Mouse (Mus musculus) embryo, embryonic 10.5 days (tissue): ENCODE data around the gene Ilk.
"Not testable (repeated sequence)": the region's sequence is repeated elsewhere in the genome, so short reads cannot be mapped to it uniquely, and the experiment has no call there.

Experiments used
- DNase-seq: peaks from one replicate; pipeline ENCODE4 v3.0.0-alpha.2; 2015; ENCODE audit warnings: low spot score

The Ilk gene

DNA sequence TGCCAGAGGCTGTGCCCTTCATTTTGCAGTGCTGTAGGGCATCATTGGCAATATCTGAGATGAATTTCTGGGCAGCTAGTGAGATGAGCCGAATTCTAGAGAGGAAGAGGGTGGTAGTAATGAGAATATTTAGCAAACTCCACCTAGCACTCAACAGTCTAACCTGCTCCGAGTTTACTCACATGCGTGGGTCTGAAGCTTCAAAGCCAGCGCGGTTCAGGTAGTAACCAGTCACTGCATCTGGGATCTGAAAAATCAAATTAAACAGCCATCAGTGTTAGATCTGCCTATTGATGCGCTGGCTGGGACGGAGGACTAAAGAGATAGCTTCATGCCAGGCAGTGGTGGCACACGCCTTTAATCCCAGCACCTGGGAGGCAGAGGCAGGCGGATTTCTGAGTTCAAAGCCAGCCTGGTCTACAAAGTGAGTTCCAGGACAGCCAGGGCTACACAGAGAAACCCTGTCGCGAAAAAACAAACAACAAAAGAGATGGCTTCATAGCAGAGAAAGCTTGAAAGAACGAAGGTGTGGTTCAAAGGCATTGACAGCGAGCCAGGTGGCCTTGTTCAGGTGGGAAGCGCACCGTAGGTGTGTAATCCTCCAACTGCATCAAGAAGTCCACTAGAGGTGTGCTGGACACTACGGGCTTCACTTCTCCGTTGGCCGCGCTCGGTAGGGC is 7.0 kb downstream of the Ilk start:
- not testable (repeated sequence) for DNase-seq

DNA sequence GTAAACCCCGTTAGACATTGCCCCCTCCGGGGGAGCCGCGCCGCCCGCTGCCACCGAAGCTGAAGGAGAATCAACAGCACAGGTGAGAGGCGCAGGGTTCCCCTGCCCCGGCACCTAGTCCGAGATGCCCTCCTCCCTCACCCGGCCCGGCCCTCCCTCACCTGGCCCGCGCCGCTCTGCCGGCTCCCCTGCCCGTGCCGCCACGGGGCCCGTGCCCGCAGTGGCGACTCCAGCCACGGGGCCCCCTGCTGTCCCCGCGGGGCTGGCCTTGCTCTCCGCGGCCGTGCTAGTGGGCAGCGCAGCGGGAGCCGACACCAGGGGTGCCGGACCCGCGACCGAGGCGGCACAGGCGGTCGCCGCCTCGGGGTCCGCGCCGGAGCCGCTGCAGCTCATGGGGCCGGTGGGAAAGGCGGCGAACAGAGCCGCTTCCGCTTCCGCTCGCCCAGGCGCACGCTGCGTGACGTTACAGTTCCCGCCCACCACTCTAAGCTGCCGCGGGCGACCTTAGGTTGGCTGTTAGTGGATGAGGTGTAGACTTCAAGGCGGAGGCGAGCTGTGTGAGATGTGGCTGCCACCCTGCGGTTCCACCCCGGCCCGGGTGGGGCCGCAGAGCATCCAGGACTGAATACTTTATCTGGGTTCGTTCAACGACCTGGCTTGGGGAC is 7.7 kb downstream of the Ilk start, which contains the start of gene Taf10:
Gene Taf10, minus strand, starts transcription at position 436 of the 665 bp plus-strand sequence.
- DNase-seq: peak; percentile 95

DNA sequence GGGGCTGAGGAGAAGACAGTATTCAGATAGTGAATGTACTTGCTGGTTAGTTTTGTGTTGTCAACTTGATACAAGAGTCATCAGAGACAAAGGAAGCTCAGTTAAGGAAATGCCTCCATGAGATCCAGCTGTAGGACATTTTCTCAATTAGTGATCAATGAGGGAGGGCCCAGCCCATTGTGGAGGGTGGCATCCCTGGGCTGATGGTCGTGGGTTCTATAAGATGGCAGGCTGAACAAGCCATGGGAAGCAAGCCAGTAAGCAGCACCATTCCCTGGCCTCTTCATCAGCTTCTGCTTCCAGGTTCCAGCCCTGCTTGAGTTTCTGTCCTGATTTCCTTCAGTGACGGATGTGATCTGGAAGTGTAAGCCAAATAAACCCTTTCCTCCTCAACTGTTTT is 11.4 kb downstream of the Ilk start:
- no peak for DNase-seq

DNA sequence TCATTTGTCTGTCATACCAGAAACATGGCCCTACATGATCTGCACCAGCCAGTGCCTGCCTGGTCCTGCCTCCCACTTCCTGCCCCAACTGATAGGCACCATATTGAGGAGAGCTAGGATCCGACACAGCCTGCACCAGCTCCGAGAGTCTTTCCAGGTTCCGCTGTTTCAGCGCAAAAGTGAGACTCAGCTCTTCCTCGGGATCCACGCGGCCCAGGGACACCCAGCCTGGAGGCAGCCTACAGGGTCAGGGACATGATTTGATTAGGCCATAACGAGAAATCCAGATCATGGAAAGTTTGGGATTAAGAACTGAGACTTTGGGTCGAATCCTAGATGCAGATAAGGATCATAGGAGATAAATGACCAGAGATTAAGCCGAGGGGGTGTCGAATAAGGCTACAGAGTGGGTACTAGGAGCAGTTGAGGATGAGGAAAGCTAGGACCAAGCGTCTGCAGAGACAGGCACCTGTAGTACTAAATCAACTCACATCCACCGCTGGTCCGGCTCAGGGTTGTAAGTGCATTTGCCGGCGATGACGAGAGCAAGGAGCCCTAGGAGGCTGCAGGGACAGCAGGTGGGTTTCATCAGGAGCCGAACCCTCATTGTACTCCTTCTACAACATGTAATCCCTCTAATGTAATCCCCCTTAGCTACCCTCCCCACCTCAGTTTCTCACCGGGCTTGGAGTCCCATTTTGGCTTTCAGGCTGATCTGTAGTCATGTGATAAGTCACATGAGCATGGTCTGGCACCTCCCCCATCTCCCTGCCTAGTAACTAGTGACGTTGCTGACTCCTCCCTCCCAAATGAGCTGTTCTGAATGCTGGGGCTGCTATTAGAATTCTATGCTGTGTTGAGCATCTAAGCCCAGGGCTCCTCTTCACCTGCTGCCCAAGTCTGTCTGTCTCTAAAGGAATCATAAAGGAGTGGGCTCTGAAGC is 15.4 kb downstream of the Ilk start, which contains the start of gene Tpp1:
Gene Tpp1, minus strand, starts transcription at position 745 of the 943 bp plus-strand sequence.
- peak; percentile 97 for DNase-seq

DNA sequence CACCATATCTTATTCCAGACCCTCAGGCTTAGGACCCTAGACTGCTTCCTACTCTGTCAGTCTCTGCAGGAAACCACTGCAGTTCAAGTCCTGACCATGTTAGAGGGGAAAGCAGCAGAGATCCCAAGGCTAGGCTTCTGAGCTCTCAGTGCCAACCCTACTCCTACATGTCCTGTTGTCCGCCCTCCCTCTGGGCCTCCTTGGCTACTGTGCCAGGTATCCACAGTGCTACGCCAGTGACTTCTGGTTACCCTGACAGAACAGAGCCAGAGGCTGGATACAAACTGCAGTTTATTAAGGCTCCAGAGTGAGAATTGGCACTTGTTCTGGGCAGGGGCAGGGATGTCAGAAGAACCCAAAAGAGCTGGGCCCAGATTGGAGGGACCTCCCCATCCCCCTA is 16.3 kb downstream of the Ilk start:
- DNase-seq: no peak

DNA sequence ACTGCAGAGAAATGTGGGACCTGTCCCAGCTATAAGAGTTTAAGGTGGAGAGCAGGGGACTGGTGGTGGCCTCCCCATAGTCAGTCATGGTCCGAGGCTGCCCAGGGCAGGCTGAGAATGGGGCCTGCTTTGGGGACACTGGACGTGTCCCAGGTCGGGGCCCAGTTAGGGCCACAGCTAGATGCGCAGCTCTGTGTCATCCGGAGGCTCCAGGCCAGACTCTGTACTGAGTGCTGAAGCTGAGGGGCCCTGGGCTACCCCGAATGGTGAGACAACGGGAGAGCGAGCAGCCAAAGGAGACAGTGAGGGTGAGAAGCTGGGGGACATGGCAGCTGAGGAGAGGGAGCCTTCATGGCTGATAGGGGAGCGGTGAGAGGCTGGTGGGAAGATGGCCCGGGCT is 16.9 kb downstream of the Ilk start:
- DNase-seq: no peak

DNA sequence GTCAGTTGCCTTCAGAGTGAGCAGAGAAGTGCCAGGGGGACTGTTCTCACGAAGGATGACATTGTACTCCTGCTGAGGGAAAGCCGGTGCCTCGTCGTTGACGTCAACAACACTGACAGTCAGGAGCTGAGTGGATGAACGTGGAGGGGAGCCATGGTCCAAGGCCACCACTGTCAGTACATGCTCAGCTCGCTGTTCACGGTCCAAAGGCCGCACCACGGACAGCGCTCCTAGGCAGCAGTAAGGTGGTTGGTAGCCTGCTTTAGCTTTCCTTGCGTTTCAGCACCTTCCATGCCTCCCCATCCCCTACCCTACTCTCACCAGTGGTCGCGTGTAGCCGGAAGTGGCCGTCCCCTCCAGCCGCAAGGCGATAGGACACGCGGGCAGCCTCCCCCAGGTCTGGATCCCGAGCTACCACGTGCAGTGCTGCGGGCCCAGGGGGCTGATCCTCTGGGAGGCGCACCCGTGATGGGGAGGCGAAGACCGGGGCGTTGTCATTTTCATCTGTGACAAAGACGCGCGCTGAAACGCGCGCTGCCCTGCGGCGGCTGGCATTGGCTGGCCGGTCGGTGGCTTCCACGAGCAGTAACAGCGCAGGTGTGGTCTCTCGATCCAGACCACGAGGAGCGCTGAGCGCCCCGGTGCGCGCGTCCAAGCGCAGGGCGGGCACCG is 25.6 kb downstream of the Ilk start:
- DNase-seq: no peak

DNA sequence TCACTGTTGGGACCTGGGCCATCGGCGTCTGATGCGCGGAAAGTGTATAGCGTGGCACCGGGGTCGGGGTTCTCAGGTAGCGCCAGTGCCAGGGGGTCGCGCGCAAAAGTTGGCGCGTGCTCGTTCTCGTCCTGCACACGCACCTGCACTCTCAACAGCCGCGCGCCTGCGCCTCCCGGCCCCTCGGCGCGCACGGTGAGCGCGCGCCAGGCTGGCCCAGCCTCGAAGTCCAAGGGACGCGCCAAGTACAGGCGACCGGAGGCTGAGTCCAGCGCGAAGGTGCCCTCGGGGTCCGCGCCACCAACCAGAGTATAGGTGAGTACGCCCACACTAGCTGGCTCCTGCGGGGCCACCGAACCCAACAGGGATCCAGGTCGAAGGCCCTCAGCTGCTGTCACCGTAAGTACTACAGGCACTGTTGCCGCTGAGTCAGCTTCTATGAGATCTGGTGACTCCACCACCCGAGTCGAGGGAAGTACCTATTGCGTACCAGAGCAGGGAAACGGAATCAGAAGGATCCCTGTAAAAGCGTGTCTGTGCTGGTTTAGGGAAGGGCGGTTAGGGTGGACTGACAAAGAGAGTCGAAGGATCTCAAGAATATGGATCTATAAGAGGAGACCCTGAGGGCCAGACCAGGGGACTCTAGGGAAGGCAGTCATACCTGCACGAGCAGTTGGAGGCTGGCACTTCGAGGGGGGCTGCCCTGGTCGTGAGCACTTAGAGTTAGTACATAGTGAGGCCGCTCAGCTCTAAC is 26.3 kb downstream of the Ilk start:
- DNase-seq: no peak

DNA sequence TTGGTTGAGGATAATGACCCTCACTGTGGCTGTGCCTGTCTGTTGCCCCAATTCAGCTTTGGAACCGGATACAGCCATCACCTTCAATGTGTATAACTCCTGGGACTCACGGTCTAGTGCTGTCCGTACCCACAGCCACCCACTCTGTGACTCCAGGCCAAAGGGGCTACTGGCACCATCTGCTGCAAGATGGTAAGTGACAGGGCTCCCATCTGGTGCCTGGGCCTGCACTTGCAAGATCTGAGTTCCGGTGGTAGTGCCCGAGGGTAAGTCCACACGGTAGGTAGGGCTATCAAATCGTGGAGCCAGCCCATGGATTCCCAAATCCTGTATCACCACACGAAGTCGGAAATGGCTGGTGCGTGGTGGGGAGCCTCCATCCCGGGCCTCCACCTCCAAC is 27.9 kb downstream of the Ilk start:
- no peak for DNase-seq

DNA sequence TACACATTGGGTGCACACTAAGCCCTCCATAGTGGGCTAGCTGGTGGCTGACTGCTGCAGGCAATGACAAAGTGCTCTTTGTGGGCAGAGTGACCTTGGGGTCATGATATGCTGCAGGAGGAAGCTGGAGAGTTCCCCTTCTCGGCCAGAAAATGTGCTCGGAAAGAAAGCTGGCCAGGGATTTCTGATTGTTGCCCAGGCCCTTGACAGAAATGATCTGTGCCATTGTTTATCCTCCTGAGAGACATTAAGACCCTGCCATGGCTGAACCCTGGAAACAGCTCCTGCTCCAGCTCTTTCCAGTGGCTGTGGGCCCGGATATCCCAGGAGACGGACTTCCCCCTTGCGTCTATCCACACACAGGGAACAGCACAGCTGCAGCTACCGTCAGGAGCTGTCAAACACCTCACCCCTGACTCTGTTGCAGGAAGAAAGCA is 31.4 kb downstream of the Ilk start:
- peak; percentile 68 for DNase-seq

DNA sequence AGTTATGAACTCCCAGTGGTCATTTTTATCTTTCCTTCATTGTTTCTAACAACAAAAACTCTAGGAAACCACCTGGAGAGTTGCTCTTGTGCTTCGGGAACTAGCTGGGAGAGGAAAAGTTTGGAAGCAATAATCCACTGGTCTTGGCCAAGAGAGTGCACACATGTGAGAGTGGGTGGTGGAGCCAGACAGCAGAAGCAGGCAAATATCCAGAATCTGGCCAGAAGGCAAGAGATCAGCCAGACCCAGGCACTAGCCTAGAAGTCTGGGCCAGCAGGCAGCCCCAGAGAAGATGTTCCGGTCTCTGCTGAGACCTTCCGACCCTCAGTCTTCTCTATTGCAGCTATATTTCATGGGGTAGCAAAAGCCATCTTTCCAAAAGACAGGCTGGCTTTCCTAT is 33.6 kb downstream of the Ilk start:
- DNase-seq: no peak

DNA sequence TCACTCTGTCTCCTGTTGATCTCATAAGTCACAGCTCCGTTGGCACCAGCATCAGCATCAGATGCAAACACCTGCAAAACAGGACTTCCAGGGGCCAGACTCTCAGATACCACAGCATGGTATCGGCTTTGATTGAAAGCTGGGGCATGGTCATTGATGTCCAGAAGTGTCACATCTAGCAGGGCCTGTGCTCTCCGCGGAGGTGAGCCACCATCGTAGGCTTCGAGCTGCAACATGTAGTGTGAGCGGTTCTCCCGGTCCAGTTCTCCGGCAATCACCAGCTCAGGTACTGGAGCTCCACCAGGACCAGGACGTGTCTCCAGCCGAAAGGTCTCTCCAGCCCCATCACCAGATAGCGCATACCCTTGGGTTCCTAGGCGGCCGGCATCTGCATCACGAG is 35.9 kb downstream of the Ilk start:
- no peak for DNase-seq

DNA sequence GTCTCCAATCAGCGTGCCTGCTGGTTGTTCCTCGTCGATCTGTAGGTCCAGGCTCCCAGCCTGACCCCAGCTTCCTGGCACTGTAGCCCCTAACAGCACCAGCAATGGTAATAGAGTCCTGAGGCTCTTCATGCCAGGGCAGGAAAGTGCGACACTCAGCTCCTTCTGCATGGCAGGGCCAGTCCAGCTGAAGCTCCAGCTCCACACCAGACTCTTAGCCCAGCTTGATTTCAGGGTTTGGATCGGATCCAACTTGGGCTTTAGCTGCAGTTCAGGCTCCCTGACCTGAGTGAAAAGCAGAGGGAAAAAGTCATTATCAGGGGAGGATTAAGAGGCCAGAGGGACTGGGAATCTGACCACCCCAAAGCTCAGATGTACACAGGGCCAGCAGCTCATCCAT is 36.6 kb downstream of the Ilk start:
- no peak for DNase-seq

DNA sequence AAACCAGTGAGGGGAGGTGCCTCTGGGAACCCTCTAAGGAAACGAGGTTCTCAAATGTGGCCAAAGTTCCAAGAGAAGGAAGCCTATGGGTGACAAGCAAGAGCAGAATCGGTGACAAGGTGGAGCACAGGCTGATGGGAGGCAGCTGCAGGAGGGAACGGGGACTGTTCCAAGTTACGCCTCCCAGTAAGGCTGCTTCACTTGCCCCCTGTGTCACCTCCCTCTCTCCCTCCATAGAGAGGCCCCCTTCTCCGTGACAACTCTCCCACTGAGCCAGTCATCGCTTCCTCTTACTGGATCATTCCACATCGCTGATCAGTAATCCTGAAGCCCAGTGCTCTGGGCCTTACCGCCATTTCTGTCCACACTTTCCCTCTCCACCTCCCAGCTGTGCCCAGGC is 38.3 kb downstream of the Ilk start:
- no peak for DNase-seq

DNA sequence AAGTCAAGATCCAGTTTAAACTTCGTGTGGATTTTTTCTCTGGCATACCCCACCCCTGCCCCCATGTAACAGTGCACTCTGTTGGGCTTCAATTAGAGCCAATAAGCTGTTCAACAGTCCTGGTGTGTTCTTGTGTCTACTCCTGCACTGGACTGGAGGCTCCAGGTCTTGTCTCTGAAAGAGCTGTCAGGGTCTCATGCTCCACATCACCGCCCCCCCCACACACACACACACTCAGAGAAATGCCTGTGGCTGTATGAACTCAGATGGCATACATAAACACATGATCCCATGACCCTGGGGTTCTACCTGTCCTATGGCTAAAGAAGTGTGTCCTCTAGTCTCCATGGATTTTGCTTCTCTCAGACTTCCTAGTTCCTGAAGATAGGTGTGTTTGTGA is 39.6 kb downstream of the Ilk start:
- no peak for DNase-seq

DNA sequence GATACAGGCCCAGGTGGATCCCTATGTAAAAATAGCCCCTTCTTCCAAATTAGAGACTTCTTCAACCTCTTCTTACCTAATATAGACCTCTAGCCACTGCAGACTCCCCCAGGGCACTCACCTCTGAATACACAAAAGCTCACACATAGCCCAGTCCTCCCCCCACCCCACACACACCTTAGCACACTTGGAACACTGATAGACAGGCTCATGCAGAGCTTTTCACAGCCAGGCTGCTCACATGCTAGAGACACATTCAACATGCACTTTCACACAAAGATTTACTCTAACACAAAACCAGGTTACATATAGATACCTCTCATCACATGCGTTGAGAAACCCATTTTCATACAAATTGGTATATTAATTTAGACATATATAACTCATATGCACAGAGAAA is 40.9 kb downstream of the Ilk start:
- DNase-seq: no peak

DNA sequence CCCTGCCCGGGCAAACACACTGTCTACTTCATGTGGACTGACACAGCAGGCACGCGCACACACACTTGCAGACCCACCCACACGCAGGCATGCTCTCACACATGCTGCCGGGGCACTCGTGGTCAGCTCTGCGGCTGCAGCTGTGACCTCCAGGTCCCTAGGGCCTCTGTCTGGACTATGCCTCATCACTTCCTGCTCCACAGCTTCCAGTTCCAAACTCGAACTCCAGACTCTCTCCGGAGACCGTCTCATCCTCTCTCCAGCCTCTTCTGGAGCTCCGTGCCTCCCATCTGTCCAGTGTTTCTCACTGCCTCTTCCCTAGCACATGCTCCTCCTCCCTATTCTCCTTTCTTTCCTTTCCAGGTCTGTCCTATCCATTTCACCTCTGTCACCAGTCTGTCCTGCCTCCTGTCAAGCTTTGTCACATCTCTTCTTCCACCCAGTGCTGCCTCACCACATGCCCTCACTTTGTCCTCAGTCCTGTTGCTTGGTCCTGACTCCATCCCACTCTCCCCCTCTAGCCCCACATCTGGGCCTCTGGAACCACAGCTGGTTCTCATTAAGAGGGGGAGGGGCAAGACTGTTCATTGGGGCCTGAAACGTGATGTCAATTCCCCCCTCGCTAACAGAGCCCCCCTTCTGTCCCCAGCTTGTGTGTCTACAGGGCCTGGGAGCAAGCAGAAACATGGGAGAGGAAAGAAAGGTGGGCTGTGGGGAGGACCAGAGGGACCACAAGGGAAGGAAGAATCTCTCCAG is 41.6 kb downstream of the Ilk start:
- DNase-seq: peak; percentile 85

DNA sequence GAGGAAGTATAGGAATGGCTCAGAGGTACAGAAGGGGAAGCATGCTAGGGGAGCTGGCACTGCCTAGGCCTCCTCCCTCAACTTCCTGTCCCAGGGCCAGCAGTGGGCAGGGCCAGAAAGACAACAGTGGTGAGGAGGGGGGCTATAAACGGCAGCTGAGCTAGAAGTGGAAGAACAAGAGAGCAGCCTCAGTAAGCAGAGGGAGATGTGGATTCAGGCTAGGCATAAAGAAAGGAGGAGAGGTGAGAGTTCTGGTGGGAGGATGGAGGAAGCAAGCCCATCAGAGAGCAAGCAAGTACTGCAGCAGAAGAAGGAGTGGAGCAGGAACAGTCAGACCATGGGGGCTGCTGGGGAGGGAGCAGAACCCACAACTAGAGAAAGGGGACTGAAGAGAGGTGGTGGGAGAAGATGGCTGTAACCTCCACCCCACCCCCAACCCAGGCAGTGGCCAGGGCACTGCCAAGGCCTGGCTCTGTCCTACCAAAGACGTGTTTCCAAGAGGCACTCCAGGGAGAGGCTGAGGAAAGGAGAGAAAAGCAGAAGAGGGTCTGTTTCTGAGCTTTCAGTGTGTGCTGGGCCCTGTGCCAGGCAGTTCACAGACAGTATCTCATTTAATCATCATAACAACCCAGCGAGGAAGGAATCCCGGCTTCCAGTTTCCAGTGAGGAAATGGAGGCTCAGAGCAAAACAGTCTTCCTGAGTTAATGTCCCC is 42.3 kb downstream of the Ilk start:
- peak; percentile 70 for DNase-seq

DNA sequence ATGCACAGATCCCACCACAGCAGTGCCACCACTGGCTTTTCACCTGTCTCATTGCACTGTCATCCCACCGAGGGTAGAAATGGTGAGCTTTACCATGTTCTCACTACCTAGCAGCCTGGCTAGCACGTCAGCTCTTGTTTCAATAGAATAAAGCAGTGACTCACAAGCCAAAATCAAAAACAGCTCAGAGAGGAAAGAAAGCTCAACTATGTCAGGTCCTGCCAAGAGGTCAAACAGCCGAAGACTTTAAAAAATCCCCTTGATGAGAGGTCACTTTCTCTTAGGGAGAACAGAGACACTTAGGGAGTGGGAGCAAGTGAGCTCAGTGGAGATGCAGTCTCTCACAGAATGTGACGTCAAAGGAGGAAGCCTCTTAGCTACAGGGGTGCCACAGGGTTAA is 47.5 kb downstream of the Ilk start:
- no peak for DNase-seq

DNA sequence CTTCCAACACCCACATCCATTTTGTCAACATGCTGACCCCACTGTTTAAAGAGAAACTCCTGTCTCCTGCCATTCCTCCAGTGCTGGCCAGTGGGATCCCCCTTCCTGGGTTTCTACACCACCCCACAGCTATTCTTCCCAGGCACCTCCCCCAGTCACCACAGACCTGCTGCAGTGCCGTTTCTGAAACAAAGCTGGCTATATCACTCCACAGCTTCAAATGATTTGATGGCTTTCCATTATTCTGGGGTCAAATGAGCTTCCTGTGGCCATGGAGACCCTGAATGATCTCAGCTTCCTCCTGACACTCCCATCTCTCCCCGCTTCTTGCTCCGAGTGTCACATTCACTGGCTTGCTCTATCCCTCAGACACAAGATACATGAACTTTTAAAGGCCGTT is 48.2 kb downstream of the Ilk start:
- peak; percentile 40 for DNase-seq
